Mouse (Mus musculus): Measurements from ENCODE around the gene Slc8a3.
A peak's percentile ranks its signal among the peaks of the same experiment; 100 is the strongest.

Gene Slc8a3

DNA sequence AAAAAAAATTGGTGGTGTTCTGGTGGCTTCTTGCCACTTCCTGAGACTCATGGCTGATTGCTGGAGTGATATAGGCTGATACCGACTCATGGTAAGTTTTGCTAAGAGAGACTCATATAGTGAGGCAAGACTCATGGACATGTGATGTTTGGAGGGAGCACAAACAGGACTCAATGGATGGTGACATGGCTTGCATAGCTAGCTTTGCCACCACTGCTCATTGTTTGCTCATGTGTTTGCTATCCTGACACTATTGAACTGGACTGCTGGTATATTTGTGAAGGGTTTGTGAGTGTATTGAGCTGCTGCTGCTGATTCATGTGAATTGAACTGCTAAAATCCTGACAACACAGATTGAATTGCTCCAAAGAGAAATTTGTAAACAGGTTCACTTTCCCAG is 95.8 kb downstream of the Slc8a3 start:
- no peak for DNase-seq (ENCODE audit: low read depth)

DNA sequence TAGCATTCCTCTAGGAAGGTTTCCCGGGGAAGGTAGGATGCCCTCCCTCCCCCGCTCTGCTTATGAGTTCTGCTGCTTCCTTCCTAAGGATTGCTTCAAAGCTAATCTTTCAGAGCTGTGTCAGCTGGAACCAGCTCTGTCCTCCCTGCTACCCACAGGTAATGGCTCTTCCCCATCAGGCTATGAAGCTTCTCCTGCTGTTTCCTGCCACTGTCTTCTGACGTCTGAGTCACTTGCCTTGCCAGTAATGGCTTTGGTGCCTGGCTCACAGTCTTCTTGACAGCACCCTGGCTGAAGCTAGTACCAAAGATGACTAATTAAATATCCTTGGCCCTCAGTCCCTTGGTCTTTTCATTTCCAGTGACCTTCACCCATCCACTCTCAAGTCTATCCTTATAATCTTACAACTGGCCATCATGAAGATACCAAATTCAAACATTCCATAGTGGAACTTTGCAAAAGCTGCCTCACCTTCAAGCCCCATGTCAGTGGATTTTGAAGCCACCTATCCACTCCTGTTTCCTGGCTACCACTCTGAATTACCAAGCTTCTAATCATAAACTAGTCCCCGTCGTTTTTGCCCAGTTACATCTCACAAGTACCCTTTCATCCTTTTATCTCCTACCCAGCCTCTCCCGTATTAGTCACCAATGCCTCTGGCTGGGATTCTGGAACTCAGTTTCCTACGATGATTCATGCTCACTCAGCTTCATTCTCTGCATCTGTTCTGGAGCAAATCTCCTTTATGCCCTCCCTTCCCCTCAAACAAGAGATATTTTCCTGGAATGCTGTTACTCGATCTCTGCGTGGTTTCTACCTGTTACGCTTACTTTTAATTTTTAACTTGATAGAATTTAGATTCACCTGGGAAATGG is 97.3 kb downstream of the Slc8a3 start:
- DNase-seq (ENCODE audit: low read depth), result peak; percentile 0

DNA sequence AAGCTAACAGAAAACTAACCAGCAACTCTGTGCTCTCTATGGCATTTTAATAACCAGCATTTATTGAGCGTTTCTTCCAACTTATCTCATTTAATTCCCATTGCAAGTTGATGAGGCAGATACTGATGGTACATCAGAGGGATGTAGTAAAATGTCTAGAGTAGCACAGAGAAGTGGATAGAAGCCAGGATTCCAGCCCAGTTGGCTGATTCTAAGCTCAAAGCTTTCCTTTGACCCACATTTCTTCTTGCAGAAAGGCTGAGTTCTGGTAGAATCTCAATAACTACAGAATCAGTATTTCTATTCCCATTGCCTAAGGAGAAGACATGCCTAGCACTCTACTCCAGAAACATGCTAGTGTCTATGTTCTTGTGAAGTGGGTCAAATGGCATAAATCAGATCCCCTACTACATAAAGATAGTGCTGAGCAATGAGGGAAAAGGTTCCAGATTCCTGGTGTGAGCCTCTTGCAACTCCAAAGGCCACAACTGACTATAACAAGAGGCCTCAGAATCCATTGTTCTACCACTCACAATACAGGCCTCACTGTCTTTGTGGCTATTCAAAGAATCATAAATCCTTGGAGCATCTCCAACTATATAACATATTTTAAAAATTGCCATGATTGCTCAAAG is 99.1 kb downstream of the Slc8a3 start:
- no peak for DNase-seq (ENCODE audit: low read depth)

DNA sequence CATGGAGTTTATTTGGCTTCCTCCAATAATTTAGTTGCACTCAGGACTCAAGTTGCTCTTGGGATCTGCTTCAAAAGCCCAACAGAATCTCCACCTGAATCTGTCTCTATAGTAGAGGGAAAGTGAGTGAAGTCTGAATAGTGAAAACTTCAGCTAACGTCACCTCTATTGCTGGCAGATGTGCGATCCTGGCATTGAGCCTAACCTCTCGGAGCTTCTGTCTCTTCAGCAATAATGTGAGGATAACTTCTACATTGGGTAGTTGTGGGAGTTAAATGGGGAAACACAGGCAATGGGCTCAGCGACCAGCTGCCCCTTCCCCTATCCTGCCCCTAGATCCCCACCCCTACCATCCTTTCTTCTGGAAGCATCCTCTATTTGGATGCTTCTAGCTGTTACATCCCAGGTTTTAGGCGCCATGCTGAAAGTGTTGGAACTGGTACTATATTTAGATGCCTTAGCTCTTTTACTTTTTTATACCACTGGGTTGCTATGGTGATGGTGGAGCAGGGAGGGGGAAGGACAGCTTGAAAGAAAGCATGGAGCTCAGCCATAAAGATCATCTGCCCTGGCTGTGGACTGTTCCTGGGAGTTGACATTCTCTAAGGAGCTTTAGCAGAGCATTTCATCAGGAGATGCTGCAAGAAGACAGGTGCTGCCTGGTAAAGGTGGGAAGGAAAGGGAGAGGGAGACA is 105.1 kb downstream of the Slc8a3 start:
- DNase-seq (ENCODE audit: low read depth), result no peak

DNA sequence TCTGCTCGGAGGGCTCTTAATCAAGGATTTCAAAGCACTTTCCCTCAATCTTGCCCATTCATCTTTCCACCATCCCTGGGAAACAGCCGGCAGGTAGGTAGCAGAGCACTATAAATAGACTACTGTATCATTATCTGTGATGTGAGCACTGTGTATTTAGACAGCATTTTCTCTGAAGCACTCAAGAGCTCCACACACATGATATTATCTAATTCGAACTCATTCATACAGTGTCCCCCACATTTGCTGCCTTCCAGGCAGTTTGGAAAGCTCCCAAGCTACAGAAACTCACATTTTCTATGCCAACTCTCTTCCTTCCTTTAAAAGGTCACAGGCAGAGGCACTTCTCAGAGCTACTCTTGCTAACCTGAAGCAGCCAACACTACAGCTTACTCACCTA is 106.4 kb downstream of the Slc8a3 start:
- no peak for DNase-seq (ENCODE audit: low read depth)

DNA sequence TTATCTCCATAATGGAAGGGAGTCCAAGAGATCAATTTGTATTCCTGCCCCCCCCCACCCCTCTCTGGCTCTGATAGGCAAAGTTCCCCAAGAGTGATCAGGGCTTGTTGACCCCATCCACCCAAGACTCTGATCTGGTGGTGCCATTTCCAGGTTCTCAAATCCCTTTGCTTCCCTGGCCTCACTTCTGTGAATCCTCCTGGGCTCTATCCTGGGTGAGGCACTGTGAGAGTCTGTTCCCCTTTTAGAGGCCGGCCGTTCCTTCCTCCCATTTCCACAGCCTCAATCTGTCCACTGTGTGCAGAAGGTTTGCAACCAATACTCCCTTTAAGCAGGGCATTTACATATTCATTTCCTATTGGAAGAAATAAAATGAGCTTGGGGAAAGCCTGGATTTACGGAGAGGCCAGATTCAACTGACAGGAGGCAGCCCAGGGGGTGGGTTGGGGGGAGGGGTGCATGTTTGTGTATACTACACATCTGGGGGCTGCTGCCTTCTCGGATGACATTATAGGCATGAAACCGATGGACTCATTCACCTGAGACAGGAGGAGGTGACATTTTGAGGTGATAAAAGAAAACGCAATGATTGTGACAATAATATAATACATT is 106.9 kb downstream of the Slc8a3 start:
- DNase-seq (ENCODE audit: low read depth), result no peak

DNA sequence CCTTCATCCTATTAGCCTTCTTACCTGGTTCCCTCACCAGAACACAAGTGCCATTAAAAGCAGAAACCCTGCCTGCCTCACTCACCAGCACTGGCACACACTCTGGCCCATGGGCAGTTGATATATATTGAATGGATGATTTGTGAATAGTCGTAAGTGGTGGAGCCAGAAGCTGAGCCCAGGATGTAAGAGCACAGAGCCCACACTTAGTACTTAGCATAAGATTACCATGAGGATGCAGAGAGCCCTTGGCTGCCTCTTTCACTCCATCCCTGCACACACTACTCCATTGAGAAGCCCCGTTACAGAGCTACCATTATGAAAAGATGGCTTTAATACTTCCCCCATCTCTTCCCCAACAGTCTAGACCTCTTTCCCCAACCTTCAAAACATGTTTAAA is 108.1 kb downstream of the Slc8a3 start:
- DNase-seq (ENCODE audit: low read depth), result no peak

DNA sequence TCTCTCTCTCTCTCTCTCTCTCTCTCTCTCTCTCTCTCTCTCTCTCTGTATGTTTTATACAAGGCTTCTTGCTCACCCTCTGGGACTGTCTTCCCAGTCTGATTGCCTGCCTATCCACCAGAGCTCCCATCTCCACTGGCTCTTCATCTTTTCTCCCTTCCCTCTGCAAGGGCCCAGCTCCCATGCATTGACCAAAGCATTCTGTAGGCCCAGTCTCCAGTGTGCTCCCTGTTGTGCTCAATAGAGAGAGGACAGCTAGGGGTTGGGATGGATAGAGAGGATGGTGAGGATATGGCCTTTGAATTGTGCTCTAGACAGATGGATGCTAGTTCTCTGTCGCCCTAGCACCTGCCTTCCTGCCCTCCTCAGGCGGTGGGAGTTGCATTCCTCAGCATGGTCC is 109.7 kb downstream of the Slc8a3 start:
- no peak for DNase-seq (ENCODE audit: low read depth)

DNA sequence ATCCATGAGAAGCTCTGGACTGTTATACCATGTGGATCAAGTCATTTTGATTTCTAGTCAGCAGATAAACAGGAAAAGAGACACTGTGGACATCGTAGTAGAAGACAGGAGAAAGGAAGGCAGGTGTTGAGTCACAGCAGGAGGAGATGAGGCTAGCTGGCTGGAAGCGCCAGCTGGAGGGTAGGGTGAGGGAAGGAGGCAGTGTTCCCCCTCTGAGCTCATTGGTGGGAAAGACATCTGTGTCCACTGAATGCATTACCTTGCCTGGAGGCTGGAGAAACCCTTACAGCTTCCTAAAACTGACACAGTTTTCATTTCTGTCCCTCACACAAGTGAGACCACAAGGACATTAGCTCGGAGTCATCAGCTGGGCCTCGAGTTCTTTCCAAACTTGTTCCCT is 113.6 kb downstream of the Slc8a3 start:
- DNase-seq (ENCODE audit: low read depth), result no peak

DNA sequence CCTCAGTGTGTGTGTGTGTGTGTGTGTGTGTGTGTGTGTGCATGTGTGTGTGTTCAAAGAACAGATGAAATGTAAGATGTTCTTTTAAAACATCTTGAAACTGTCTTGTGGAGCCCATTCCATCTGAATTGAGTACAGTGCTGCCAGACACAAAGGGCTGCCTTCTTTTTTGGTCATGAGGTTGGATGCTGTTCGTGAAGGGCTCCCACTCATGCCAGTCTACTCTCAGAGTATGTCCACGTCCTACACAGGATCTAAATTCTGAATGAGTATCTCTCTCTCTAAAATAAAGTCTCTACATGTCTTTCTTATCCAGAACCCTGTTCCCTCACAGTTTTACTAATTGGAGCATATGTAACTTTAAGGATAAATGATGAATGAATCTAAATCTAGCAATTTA is 124.4 kb downstream of the Slc8a3 start:
- no peak for DNase-seq (ENCODE audit: low read depth)

DNA sequence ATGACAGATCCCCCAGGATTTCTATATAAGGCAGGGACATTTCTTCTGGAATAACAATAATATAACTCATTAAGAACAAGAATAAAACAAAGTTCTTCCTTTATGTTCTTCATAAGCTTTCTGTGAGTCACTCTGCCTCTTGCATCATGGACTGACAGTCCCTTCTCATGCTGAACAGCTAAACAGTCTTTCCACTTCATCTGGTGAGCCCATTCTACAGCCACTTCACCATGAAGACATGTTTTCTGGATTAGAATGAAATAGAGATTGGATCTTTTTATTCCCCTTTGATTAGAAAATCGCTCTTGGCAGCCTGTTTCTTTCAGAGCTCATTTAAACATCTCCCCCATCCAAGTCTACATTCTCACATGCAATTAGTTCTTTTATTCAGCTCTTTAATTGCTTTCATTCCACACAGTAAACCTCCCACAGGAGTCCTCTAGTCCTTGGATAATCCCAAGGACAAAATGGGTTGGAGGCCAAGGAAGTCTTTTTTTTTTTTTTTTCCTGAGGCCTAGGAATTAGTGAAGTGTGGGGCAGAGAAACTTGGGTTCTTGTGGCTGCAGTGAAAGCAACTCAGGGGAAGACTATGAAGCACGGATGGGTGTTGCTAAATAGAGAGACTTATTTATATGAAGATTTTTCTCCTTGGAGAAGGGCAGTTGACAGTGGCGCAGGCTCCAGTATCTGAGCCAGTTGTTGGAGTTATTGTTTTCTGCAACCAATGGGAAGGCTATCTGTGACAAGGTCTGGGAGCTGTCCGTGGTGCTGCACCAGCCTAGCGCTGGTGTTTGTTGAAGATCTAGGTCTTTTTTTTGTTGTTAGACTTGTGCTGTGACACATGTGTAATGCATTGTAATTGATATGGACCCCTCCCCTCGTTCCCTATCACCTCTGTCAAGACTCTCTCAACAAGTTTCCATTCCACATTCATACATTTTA is 127.1 kb downstream of the Slc8a3 start:
- no peak for DNase-seq (ENCODE audit: low read depth)

DNA sequence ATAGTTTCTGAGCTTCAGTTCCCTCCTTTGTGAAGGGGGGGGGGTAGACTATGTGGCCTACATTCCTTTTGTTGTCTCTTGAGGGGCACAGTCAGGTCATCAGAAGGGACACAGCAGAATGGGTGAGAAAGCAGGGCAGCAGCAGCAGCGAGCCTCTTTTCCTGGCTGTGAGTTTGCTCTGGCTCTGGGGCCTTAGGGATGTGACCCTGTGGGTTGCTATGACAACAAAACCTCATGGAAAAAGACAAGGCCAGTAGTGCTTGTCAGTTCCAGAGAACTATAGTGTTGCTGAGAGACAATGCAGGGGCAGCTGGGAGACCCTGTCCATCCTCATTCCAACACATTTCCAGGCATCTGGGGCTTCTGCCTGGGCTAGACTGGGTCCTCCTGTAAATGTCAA is 129.8 kb downstream of the Slc8a3 start:
- DNase-seq (ENCODE audit: low read depth), result no peak

DNA sequence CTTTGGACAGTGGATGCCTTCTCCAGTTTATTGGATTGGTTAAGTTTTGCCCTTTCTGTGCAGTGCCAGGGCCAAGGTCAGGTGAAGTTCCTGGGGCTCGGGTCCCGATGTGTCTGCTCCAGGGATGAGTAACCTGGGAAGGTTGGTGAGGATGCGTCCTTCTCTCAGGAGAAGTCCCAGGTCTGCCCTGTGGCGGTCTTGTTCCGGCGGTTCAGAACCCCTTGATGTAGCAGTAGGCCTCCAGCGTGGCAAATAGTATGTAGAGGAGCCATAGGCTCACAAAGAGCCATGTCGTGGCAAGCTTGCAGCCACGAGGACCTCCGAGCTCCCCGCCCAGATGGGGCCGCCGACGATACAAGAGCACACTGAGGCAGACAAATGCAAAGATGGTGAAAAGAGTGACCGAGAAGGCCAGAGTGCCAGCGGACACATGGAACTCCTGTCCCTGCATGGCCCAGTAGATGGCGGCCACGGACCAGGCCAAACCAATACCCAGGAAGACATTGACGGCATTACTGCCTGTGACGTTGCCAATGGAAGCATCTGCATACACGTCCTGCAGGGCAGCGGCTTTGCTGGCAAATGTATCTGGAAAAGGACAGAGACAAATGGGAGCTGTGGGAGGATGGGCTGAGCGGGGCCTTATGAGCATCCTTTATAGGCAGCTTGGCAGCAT is 133.6 kb downstream of the Slc8a3 start:
- no peak for DNase-seq (ENCODE audit: low read depth)

DNA sequence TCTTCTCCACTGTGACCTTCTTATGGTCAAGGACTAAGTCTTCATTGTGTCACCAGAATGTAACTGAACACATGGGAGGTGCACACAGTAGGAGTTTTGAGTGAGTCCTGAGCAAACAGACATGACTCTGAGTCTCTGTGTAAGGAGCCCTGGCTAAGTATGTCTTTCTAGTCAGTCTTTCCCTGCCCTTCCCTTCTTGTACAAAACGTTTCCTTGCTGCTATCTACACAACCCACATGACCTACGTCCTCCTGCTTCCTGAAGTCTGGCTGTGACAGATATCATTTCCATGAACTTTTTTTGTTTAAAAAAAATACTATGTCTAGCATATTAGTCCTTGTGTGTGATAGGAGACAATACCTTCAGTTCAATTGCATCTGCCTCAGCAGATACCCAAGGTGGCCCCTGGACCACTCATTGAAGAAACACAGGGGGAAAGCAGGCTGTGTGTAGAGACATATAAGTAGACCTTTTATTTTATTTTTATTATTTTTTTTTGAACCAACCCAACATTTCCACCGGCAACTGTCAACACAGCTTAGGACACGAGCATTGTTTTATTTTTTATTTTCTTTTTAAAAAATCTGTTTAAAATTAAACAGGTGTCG is 135.4 kb downstream of the Slc8a3 start:
- no peak for DNase-seq (ENCODE audit: low read depth)

DNA sequence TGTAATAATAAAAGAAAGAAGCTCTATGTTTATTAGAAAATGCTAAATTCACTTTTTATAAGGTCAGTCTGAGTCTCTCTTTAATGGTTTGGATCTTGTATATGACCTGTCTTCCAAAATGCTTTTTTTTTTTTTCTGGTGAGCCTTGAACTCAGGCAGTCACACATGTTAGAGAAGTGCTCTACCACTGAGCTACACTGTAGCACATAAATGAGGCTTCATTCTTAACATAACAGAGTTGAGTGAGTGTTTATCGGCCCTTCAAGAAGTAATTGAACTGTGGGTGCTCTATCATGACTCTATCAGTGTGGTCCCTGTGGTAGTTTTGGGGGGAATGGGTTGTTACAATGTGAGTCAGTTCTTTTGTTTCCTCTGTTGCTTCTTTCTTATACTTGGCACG is 139.0 kb downstream of the Slc8a3 start:
- DNase-seq (ENCODE audit: low read depth), result no peak

DNA sequence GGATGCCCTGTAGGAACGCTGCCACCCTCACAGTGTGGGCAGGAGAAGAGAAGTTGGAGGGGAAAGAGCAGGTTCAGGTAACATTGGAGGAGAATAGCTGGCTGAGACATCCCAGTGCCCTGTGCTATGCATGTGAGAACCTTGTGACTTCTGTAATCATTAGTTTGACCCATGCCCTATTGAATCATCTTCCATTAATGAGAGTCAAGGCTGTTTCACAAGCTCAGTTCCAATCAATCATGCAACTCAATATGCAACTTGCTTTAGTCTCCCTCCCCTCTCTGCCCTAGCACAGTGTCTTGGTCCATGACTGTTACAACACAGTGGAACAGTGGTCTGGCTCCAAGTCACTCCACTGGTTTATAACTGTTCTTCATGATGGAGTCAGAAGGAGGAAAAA is 143.3 kb downstream of the Slc8a3 start:
- no peak for DNase-seq (ENCODE audit: low read depth)

DNA sequence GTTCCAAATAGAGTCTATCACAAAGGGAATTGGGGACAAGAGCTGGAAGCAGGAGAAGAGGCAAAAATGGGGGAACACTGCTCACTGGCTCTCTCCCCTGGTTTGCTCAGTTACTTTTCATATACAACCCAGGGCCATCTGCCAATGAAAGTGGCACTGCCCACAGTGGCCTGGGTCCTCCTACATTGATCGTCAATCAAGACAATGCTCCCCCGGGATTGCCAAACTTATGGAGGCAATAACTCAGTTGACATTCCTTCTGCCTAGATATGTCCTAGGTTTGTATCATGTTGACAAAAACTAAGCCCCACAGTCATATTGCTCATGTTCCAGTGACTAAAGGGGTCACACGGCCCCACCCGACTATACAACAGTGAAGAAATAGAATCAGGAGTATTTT is 144.0 kb downstream of the Slc8a3 start:
- no peak for DNase-seq (ENCODE audit: low read depth)

DNA sequence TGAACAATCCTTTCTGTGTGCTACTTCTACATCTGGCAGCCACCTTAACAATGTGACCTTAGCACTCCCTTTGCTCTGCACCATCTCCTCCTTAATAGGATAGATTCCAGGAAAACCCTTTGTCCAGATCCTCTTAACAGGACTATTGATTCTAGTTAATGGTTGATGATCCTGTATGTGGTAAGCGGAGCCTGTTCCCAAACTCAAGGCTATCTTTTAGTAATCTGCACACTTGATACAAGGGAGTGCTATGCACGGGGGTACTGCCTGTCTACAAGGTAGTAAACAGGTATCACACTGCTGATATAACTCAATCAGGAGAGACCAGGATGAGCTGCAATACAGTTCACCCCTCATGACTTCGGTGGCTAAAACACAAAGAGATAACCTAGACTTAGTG is 144.6 kb downstream of the Slc8a3 start:
- no peak for DNase-seq (ENCODE audit: low read depth)

DNA sequence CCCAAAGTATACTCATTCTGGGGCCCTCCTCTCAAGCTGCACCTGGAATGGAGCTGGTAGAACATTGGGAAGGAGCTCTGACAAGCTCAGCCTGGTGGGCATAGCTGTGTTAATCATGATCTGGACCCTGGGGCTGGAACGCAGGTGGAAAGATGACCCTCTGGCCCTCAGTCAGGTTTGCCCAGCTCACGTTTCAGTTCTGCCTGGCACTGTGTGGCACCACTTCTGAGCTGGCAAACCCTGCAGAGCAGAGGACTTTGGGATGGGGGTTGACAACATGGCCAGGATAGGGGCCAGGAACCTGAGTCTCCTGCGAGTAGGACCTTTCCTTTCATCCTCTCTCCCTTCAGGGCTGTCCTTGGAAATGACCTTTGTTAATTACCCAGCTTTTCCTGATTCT is 146.3 kb downstream of the Slc8a3 start:
- no peak for DNase-seq (ENCODE audit: low read depth)

DNA sequence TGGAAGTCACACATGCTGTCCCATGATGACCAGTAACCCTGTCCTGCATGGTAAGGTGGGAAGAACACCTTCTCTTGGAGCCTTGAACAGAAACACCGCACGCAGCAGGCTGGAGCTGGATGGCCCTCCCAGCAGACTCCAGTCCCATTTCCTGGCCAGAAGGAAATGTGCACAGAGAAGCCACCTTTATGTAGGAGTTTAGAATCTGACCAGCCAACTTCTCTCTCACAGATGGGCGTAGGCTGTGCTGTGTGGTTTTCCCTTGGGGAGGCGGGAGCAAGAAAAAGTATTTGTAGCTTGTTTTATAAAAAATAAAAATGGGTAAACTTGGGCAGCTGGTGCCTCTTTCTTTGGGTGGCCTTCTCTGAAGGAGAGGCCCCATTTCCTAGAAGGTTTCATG is 146.9 kb downstream of the Slc8a3 start:
- DNase-seq (ENCODE audit: low read depth), result no peak

DNA sequence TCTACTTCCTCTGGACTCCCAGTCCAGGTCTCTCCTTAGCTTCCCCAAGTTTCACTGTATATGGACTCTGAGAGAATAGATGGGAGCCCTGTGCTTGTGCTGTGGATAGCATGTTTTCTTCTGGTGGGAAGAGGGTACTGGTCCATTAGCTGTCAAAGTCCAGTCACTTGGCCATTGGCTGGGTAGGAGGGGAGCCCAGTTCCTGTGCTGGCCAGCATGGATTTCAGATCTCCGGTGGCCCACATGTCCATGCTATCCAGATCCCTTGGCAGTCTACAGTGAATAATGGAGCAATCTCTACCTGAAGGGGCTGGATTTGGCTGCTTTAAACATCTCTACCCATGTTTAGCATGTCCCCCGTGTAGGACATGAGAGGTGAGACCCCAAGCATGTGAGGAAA is 148.0 kb downstream of the Slc8a3 start:
- no peak for DNase-seq (ENCODE audit: low read depth)

All from fibroblast of lung, adult 2 months (primary cell).